ENCODE assay signal across 10 mouse cellular contexts in genomic region chr19:41973891-41974794, GRCm38 (mm10). TPM values are rescaled to one million over a fixed set of nuclear protein-coding genes. Genes with fewer than 3 reads are reported as not detected.
DNase-seq lines count a peak whose midpoint lies in the region; ATAC-seq lines count a peak whose summit lies in the region.
"Had no signal": no experiment of that assay in that cellular context is flagged by ENCODE, and none has a peak within 500 bp of the region (broad histone marks: within the 10 kb centered on the region; RNA-seq: fewer than 3 reads in every experiment).

No protein-coding gene starts in this region.

- no peak overlapping the region for H3K9ac ChIP-seq in forebrain, embryonic 12.5 days
- H3K9ac ChIP-seq in forebrain, embryonic 11.5 days (ENCODE audit: low read length): no peak overlapping the region
- H3K9ac ChIP-seq in midbrain, embryonic 13.5 days (replicated peaks): no peak overlapping the region
- H3K9ac ChIP-seq in midbrain, embryonic 15.5 days: no peak overlapping the region
- H3K9ac ChIP-seq: heart, embryonic 15.5 days had no signal

- H3K4me3 ChIP-seq in forebrain, embryonic 12.5 days (replicated peaks): no peak overlapping the region
- no peak overlapping the region for H3K4me3 ChIP-seq in forebrain, embryonic 11.5 days (ENCODE audit: low read depth, low read length)
- H3K4me3 ChIP-seq in midbrain, embryonic 13.5 days (replicated peaks): no peak overlapping the region
- no peak overlapping the region for H3K4me3 ChIP-seq in midbrain, embryonic 15.5 days
- H3K4me3 ChIP-seq: heart, embryonic 15.5 days had no signal

- H3K9me3 ChIP-seq in forebrain, embryonic 12.5 days: no peaks in the 10 kb centered on the region
- H3K9me3 ChIP-seq in forebrain, embryonic 11.5 days (ENCODE audit: control insufficient read depth, low read length): no peaks in the 10 kb centered on the region
- no peaks in the 10 kb centered on the region for H3K9me3 ChIP-seq in midbrain, embryonic 13.5 days
- no peaks in the 10 kb centered on the region for H3K9me3 ChIP-seq in midbrain, embryonic 15.5 days
- H3K9me3 ChIP-seq: heart, embryonic 15.5 days had no signal

- no peak for ATAC-seq in forebrain, embryonic 12.5 days (ENCODE audit: low FRiP score)
- no peak for ATAC-seq in forebrain, embryonic 11.5 days (replicated peaks; ENCODE audit: low FRiP score)
- ATAC-seq in midbrain, embryonic 13.5 days: no peak
- ATAC-seq in midbrain, embryonic 15.5 days (replicated peaks): no peak
- ATAC-seq in activated CD4-positive, CD25-positive, alpha-beta regulatory T cell, adult 4 months: no peak

- peak overlapping the region; percentile 25; the same call in 1 of the 2 replicates for H3K27ac ChIP-seq in forebrain, embryonic 12.5 days
- no peak overlapping the region for H3K27ac ChIP-seq in forebrain, embryonic 11.5 days (ENCODE audit: low read depth, low read length)
- peak overlapping the region; percentile 36; the same call in 1 of the 2 replicates for H3K27ac ChIP-seq in midbrain, embryonic 13.5 days
- no peak overlapping the region for H3K27ac ChIP-seq in midbrain, embryonic 15.5 days
- H3K27ac ChIP-seq: heart, embryonic 15.5 days had no signal

- H3K36me3 ChIP-seq in forebrain, embryonic 12.5 days (replicated peaks): 0 out of 2 replicates have a peak, but pooled peaks cover 4% of the 10 kb centered on the region
- peaks cover 2% of the 10 kb centered on the region; the same call in 1 of the 2 replicates for H3K36me3 ChIP-seq in forebrain, embryonic 11.5 days (ENCODE audit: control insufficient read depth, insufficient read depth, low read length)
- peaks cover 4% of the 10 kb centered on the region; the same call in 1 of the 2 replicates for H3K36me3 ChIP-seq in midbrain, embryonic 13.5 days
- no peaks in the 10 kb centered on the region; the same call in 1 of the 2 replicates for H3K36me3 ChIP-seq in midbrain, embryonic 15.5 days (replicated peaks)

- no peak overlapping the region for H3K4me2 ChIP-seq in forebrain, embryonic 12.5 days
- no peak overlapping the region for H3K4me2 ChIP-seq in forebrain, embryonic 11.5 days (ENCODE audit: low read depth, low read length, severe bottlenecking)
- H3K4me2 ChIP-seq in midbrain, embryonic 13.5 days (replicated peaks): no peak overlapping the region
- H3K4me2 ChIP-seq in midbrain, embryonic 15.5 days: no peak overlapping the region
- H3K4me2 ChIP-seq: heart, embryonic 15.5 days had no signal

- H3K27me3 ChIP-seq in forebrain, embryonic 12.5 days: no peaks in the 10 kb centered on the region
- no peaks in the 10 kb centered on the region for H3K27me3 ChIP-seq in forebrain, embryonic 11.5 days (ENCODE audit: control insufficient read depth, insufficient read depth, low read length)
- H3K27me3 ChIP-seq in midbrain, embryonic 13.5 days: no peaks in the 10 kb centered on the region
- no peaks in the 10 kb centered on the region for H3K27me3 ChIP-seq in midbrain, embryonic 15.5 days (replicated peaks)
- H3K27me3 ChIP-seq: heart, embryonic 15.5 days had no signal

- DNase-seq in forebrain, embryonic 11.5 days (ENCODE audit: low spot score): no peak
- DNase-seq in induced T-regulatory cell, adult 2 months (ENCODE audit: low read depth): peak; percentile 48
- DNase-seq in right cerebral cortex, postnatal 25 days: peak; percentile 21
- DNase-seq in urinary bladder, postnatal 36 days (ENCODE audit: low spot score in 2 of 2): no peak
- DNase-seq: thymus, postnatal 14 days had no signal

- peaks cover 13% of the 10 kb centered on the region for H3K4me1 ChIP-seq in forebrain, embryonic 12.5 days
- no peaks in the 10 kb centered on the region for H3K4me1 ChIP-seq in forebrain, embryonic 11.5 days (replicated peaks; ENCODE audit: control insufficient read depth, insufficient read depth, low read length)
- peaks cover 16% of the 10 kb centered on the region for H3K4me1 ChIP-seq in midbrain, embryonic 13.5 days (replicated peaks)
- 0 out of 2 replicates have a peak, but pooled peaks cover 13% of the 10 kb centered on the region for H3K4me1 ChIP-seq in midbrain, embryonic 15.5 days
- H3K4me1 ChIP-seq: heart, embryonic 15.5 days had no signal

- WGBS in forebrain, embryonic 12.5 days: 60% methylated on average over 13 of the region's 13 CpGs
- WGBS in forebrain, embryonic 11.5 days: 68% methylated on average over 13 of the region's 13 CpGs
- 55% methylated on average over 13 of the region's 13 CpGs for WGBS in midbrain, embryonic 13.5 days
- 53% methylated on average over 13 of the region's 13 CpGs for WGBS in midbrain, embryonic 15.5 days

RNA-seq across cellular contexts. Expression of gene Mms19, which starts 6.8 kb away (rescaled TPM):
- 32.2 and 36.7 TPM in 2 replicates for polyA plus RNA-seq in forebrain, embryonic 12.5 days (2016; fragmentation: Nextera tagmentation; extraction: Ambion mirVana)
- polyA plus RNA-seq in forebrain, embryonic 11.5 days (2014; fragmentation: Nextera tagmentation; extraction: Ambion mirVana): 38.2 and 39.9 TPM in 2 replicates
- 32.4 and 34.8 TPM in 2 replicates for polyA plus RNA-seq in midbrain, embryonic 13.5 days (2015; fragmentation: Nextera tagmentation; extraction: Ambion mirVana)
- polyA plus RNA-seq in midbrain, embryonic 15.5 days (2015; fragmentation: Nextera tagmentation; extraction: Ambion mirVana): 34.9 and 37.5 TPM in 2 replicates
- 10 to 100 TPM; 63.7 to 75.3 TPM for polyA plus RNA-seq in activated CD4-positive, CD25-positive, alpha-beta regulatory T cell, adult 4 months (2017; shearing (Covaris generic))

RNA-seq across cellular contexts. Expression of gene Ubtd1, which starts 7.4 kb away (rescaled TPM):
- 7.1 and 7.8 TPM in 2 replicates for polyA plus RNA-seq in forebrain, embryonic 12.5 days (2016; fragmentation: Nextera tagmentation; extraction: Ambion mirVana)
- 8.5 and 9.7 TPM in 2 replicates for polyA plus RNA-seq in forebrain, embryonic 11.5 days (2014; fragmentation: Nextera tagmentation; extraction: Ambion mirVana)
- 6.4 and 7.3 TPM in 2 replicates for polyA plus RNA-seq in midbrain, embryonic 13.5 days (2015; fragmentation: Nextera tagmentation; extraction: Ambion mirVana)
- 10.0 and 13.6 TPM in 2 replicates for polyA plus RNA-seq in midbrain, embryonic 15.5 days (2015; fragmentation: Nextera tagmentation; extraction: Ambion mirVana)
- 1 to 10 TPM; 2.6 to 4.0 TPM for polyA plus RNA-seq in activated CD4-positive, CD25-positive, alpha-beta regulatory T cell, adult 4 months (2017; shearing (Covaris generic))

RNA-seq across cellular contexts. Expression of gene Zdhhc16, which starts 40.9 kb away (rescaled TPM):
- 79.5 and 82.5 TPM in 2 replicates for polyA plus RNA-seq in forebrain, embryonic 12.5 days (2016; fragmentation: Nextera tagmentation; extraction: Ambion mirVana)
- 70.7 and 76.6 TPM in 2 replicates for polyA plus RNA-seq in forebrain, embryonic 11.5 days (2014; fragmentation: Nextera tagmentation; extraction: Ambion mirVana)
- polyA plus RNA-seq in midbrain, embryonic 13.5 days (2015; fragmentation: Nextera tagmentation; extraction: Ambion mirVana): 86.1 and 87.6 TPM in 2 replicates
- polyA plus RNA-seq in midbrain, embryonic 15.5 days (2015; fragmentation: Nextera tagmentation; extraction: Ambion mirVana): 88.0 and 91.9 TPM in 2 replicates
- polyA plus RNA-seq in activated CD4-positive, CD25-positive, alpha-beta regulatory T cell, adult 4 months (2017; shearing (Covaris generic)): 10 to 100 TPM; 39.0 to 41.1 TPM

RNA-seq across cellular contexts. Expression of gene Exosc1, which starts 40.9 kb away (rescaled TPM):
- 77.7 and 83.2 TPM in 2 replicates for polyA plus RNA-seq in forebrain, embryonic 12.5 days (2016; fragmentation: Nextera tagmentation; extraction: Ambion mirVana)
- polyA plus RNA-seq in forebrain, embryonic 11.5 days (2014; fragmentation: Nextera tagmentation; extraction: Ambion mirVana): 83.9 and 87.5 TPM in 2 replicates
- polyA plus RNA-seq in midbrain, embryonic 13.5 days (2015; fragmentation: Nextera tagmentation; extraction: Ambion mirVana): 68.5 and 70.0 TPM in 2 replicates
- 53.1 and 61.1 TPM in 2 replicates for polyA plus RNA-seq in midbrain, embryonic 15.5 days (2015; fragmentation: Nextera tagmentation; extraction: Ambion mirVana)
- polyA plus RNA-seq in activated CD4-positive, CD25-positive, alpha-beta regulatory T cell, adult 4 months (2017; shearing (Covaris generic)): 100 to 1,000 TPM in 1 of 2 experiments, 10 to 100 TPM in 1; 75.9 to 103 TPM

Comparison
In these comparisons a context has a peak if more than half of its experiments do, and no peak if none do; other contexts are left out.
1. H3K27ac ChIP-seq: peak in forebrain, embryonic 12.5 days (single experiment) and midbrain, embryonic 13.5 days (single experiment); none in forebrain, embryonic 11.5 days (single experiment) and midbrain, embryonic 15.5 days (single experiment).
2. DNase-seq: peak in induced T-regulatory cell, adult 2 months (single experiment) and right cerebral cortex, postnatal 25 days (single experiment); none in forebrain, embryonic 11.5 days (single experiment) and urinary bladder, postnatal 36 days (0 of 2).